Mouse (Mus musculus) liver, adult 2 months (tissue): ENCODE measurements around the gene Lypd3. TPM values are rescaled to one million over a fixed set of nuclear protein-coding genes. Genes with fewer than 3 reads are reported as not detected.
A peak's percentile ranks its signal among the peaks of the same experiment; 100 is the strongest.

Experiments used
- DNase-seq: peaks from one replicate; pipeline ENCODE4 v3.0.0-alpha.2; 2011; ENCODE audit warnings: low read depth, low spot score; ENCODE audit errors: extremely low read depth
- H3K27ac ChIP-seq: fragments of 200-500 bp; replicated peaks from 2 replicates; pipeline ENCODE4 v1.5.1; 2012; ENCODE audit warnings: low read depth, mild to moderate bottlenecking, control low read depth, inconsistent platforms, low read length; ENCODE audit not compliant: insufficient read depth
- H3K27me3 ChIP-seq: fragments of 200-500 bp; 2 replicates; pipeline ENCODE4 v1.6.1; 2012; ENCODE audit warnings: mild to moderate bottlenecking, moderate library complexity, low read length, inconsistent platforms; ENCODE audit not compliant: control insufficient read depth, insufficient read depth
- H3K36me3 ChIP-seq: fragments of 200-500 bp; 2 replicates; pipeline ENCODE4 v1.6.1; 2012; ENCODE audit warnings: low read length, inconsistent platforms; ENCODE audit not compliant: control insufficient read depth, insufficient read depth
- H3K4me1 ChIP-seq: fragments of 200-500 bp; 2 replicates; pipeline ENCODE4 v1.6.1; 2011; ENCODE audit warnings: low read length; ENCODE audit not compliant: control insufficient read depth, insufficient read depth
- H3K4me3 ChIP-seq: fragments of 200-500 bp; 2 replicates; pipeline ENCODE4 v1.5.1; 2011; ENCODE audit warnings: low read depth, mild to moderate bottlenecking, control low read depth, low read length, moderate library complexity; ENCODE audit not compliant: insufficient read depth
- H3K79me2 ChIP-seq: fragments of 200-500 bp; 2 replicates; pipeline ENCODE4 v1.6.1; 2012; ENCODE audit warnings: inconsistent platforms, mild to moderate bottlenecking, low read length, moderate library complexity; ENCODE audit not compliant: control insufficient read depth, insufficient read depth
- H3K9ac ChIP-seq: fragments of 200-500 bp; 2 replicates; pipeline ENCODE4 v1.6.1; 2012; ENCODE audit warnings: low read depth, mild to moderate bottlenecking, control low read depth, inconsistent platforms, low read length
- CTCF ChIP-seq: fragments of 200-500 bp; IDR thresholded peaks from 2 replicates; pipeline ENCODE4 v1.5.1; 2011; ENCODE audit warnings: low read depth, low read length, control low read depth
- POLR2A ChIP-seq: fragments of 200-500 bp; IDR thresholded peaks from 2 replicates; pipeline ENCODE4 v1.6.1; 2011; ENCODE audit warnings: low read length, control low read depth; ENCODE audit not compliant: insufficient read depth; ENCODE audit errors: extremely low read depth
- WGBS: fragments of 180-500 bp; shearing (Covaris S2); methylation state at CpG from one replicate; pipeline ENCODE4 v1.1.7; 2018; 5-methylcytosine and 5-hydroxymethylcytosine counted together
- polyA plus RNA-seq: library from polyadenylated mRNA; depleted of rRNA; stranded (reverse); fragments of >200 nt; gene quantifications from 2 replicates; pipeline ENCODE4 v1.2.3, GENCODE M21; 2012
- total RNA-seq: library from RNA; depleted of rRNA; stranded (reverse); fragments of >200 nt; gene quantifications from 2 replicates; pipeline ENCODE4 v1.2.3, GENCODE M21; 2014

The Lypd3 gene
- total and polyA plus RNA-seq, 2 experiments = not detected

DNA sequence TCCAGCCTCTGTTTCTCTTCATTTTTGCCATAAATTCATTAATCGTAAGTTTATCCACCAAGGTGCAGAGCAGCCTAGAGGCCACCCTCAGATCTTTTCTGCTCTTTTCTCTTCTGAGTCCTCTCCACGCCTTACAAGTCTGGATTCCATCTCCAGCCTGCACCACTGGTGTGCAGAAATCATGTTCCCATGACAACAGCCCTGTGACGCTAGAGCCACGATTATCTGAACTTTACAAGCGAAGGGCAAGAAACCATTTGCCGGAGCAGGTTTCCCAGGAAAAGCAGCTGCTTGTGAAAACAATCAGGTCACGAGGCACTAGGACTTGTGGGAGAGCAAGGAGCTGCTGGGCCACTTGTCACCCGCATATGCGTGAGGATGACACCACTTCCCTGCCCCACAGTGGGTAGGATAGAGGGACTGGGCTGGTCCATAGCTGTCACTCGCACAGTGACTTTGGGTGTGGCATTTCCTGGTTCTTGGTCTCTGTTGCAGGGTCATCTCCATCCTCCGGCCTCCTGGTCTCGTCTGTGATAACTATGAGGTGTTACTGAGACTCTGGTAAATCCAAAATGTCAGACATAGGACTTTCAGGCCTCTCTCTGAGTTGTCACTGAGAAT is 23.5 kb downstream of the Lypd3 start:
- 83% methylated on average over 12 of the region's 12 CpGs for WGBS
- H3K27me3 ChIP-seq = no peaks in the 10 kb centered on the region
- no peaks in the 10 kb centered on the region for H3K79me2 ChIP-seq
- H3K36me3 ChIP-seq = no peaks in the 10 kb centered on the region
- H3K9ac ChIP-seq = no peak overlapping the region
- H3K4me3 ChIP-seq = no peak overlapping the region
- TF ChIP-seq POLR2A = no peak
- no peak for TF ChIP-seq CTCF
- DNase-seq = no peak
- H3K4me1 ChIP-seq = no peaks in the 10 kb centered on the region
- H3K27ac ChIP-seq = no peak overlapping the region

DNA sequence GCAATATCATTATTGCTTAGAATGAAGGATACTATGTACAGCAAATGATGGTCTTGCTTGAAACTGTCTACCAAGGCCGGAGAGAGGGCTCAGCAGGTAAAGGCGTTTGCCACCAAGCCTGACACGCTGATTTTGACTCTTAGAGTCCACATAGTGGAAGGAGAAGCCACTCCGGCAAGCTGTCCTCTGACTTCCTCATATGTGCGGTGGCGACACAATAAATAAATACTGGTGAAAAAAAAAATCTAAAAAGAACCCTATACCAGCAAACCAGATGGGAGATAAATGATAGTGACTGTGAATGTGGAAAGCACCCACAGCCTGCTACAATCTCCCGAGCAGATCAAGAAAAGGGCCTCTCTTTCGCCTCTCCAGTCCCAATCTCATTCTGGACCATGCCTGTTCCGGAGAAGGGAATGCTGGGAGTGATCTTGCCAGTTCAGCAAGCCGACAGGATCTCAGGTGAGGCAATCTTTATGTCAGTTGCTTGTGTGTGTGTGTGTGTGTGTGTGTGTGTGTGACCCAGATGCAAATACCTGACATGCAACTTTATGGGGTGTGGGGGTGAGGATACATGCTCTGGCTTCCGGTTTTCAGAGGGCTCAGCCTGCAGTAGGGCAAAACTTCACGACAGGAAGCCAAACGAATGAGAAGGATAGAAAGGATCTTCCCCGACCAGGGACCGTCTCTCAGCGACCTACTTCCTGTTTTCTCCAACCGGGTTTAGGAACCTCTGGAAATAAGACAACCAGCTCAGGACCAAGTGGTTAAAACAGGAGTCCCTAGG is 25.0 kb downstream of the Lypd3 start:
- TF ChIP-seq CTCF (no peak), POLR2A (no peak)
- H3K79me2 ChIP-seq = no peaks in the 10 kb centered on the region
- no peak overlapping the region for H3K27ac ChIP-seq
- H3K9ac ChIP-seq = no peak overlapping the region
- H3K4me3 ChIP-seq = no peak overlapping the region
- no peaks in the 10 kb centered on the region for H3K36me3 ChIP-seq
- no peaks in the 10 kb centered on the region for H3K27me3 ChIP-seq
- DNase-seq = no peak
- H3K4me1 ChIP-seq = no peaks in the 10 kb centered on the region
- 70% methylated on average over 17 of the region's 17 CpGs for WGBS

DNA sequence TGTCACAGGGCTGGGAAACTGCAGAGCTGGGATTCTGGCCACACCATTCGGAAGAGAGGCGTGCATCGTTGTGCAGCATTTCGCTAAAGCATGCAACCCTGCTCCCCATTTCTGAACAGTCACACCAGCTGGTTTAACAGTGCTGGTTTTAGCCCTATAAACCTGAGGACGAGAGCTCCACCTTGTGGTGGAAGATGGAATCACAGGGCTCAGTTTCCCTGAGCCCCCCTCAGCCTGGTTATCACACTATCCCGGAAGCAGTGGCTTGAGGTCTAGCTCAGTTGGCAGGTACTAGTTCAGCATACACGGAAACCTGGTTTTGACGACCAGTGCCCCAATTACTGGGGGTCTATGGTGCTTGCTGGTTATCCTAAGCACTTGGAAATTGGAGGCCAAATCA is 26.2 kb downstream of the Lypd3 start:
- H3K79me2 ChIP-seq = no peaks in the 10 kb centered on the region

DNA sequence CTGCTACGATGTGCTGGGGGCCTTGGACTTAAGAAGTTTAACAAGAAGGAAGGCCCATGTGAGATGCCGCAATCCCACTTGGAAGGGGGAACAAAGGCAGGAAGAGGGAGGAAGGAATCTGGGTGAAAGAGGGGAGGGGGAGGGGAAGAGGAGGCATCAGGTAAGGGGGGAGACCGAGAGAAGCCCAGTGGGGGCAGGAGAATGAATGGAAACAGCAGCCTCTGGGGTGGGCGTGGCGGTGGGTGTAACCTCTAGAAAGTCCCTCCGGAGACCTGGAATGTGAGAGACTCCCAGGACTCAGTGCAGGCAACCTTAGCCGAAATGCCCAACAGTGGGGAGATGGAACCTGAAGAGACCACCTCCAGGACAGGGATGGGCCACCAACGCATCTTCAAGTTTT is 28.0 kb downstream of the Lypd3 start:
- no peak for TF ChIP-seq CTCF
- no peak for TF ChIP-seq POLR2A
- no peaks in the 10 kb centered on the region for H3K4me1 ChIP-seq
- H3K27ac ChIP-seq = no peak overlapping the region
- no peaks in the 10 kb centered on the region for H3K36me3 ChIP-seq
- no peak overlapping the region for H3K4me3 ChIP-seq
- DNase-seq = no peak
- H3K79me2 ChIP-seq = no peaks in the 10 kb centered on the region
- no peaks in the 10 kb centered on the region for H3K27me3 ChIP-seq
- no peak overlapping the region for H3K9ac ChIP-seq
- 52% methylated on average over 8 of the region's 8 CpGs for WGBS

More for the DNA sequence above, 26.2 kb downstream of the Lypd3 start:
- Histone ChIP-seq H3K4me3 (no peak overlapping the region), H3K27me3 (no peaks in the 10 kb centered on the region), H3K36me3 (no peaks in the 10 kb centered on the region), H3K27ac (no peak overlapping the region), H3K4me1 (no peaks in the 10 kb centered on the region), H3K9ac (no peak overlapping the region)
- DNase-seq = peak; percentile 28
- WGBS = 11% methylated on average over 8 of the region's 8 CpGs
- TF ChIP-seq POLR2A = no peak
- peak; percentile 79 for TF ChIP-seq CTCF

DNA sequence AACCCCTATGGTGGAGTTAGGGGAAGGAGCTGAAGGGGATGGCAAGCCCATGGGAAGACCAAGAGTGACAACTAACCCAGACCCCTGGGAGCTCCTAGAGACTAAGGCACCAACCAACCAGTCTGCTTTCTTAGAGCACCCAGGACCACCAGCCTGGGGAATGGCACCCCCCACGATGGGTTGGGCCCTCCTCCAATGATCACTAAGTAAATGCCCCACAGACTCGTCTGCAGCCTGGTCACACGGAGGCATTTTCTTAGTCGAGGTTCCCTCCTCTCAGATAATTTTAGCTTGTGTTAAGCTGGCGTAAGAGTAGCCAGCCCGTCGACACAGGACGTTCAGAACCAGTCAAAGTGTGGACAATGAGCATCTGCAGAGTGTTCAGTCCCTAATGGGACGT is 28.6 kb downstream of the Lypd3 start:
- no peak for TF ChIP-seq POLR2A
- TF ChIP-seq CTCF = no peak
- Histone ChIP-seq H3K27me3 (no peaks in the 10 kb centered on the region), H3K36me3 (no peaks in the 10 kb centered on the region), H3K4me1 (no peaks in the 10 kb centered on the region), H3K79me2 (no peaks in the 10 kb centered on the region), H3K4me3 (no peak overlapping the region), H3K9ac (no peak overlapping the region), H3K27ac (no peak overlapping the region)
- DNase-seq = no peak
- WGBS = 75% methylated on average over 9 of the region's 9 CpGs

DNA sequence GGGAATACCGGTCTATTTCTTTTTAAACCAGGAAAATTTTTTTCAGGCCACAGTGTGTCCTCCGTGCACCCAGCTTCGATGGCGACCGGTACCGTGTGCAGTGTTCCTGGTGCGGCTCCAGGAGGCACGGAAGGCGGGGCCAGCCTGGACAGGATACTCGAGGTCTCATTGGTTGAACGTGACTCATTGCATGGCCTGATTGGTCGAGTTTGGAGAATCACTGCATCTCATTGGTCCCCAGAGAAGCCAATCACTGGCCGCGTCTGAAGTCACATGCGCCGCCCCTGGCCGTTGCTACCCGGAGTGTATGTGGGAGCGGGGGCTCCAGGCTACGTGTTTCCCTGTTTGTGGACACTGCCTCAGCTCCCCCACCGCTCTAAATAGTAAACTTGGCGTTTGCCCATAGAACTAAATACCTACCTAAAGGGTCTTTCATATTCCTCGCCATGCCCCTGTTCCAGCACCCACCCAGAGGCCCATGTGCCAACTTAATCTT is 35.6 kb downstream of the Lypd3 start:
- Histone ChIP-seq H3K4me1 (no peaks in the 10 kb centered on the region), H3K79me2 (no peaks in the 10 kb centered on the region), H3K36me3 (no peaks in the 10 kb centered on the region), H3K27me3 (no peaks in the 10 kb centered on the region), H3K9ac (no peak overlapping the region), H3K27ac (no peak overlapping the region), H3K4me3 (no peak overlapping the region)
- no peak for DNase-seq
- 86% methylated on average over 23 of the region's 23 CpGs for WGBS
- TF ChIP-seq CTCF (no peak), POLR2A (no peak)
